Mouse (Mus musculus): ENCODE measurements at regions not wholly inside any gene's neighbourhood (a gene's known extent, or its start where the extent isn't known, plus 50 kb on each side); places are given as distances from the start of the nearest gene placed in this dataset.

GRCm38 (mm10) chr13:90823877-90824276, 81.3 kb downstream of the Atp6ap1l start:
- WGBS, result 61% methylated on average over 5 of the region's 5 CpGs
- peak; percentile 37 for TF ChIP-seq CTCF (IDR thresholded peaks at IDR 0.05; ENCODE audit: low read depth)
- 0 out of 2 replicates have a peak, but pooled peaks cover 2% of the 10 kb centered on the region for H3K4me1 ChIP-seq (ENCODE audit: insufficient read depth)
- no peaks in the 10 kb centered on the region for H3K36me3 ChIP-seq (ENCODE audit: insufficient read depth)
- ATAC-seq (ENCODE audit: insufficient read depth), result peak; percentile 38; the same call in 1 of the 2 replicates
- H3K9ac ChIP-seq, result no peak overlapping the region
- H3K4me3 ChIP-seq (ENCODE audit: low read depth, low read length), result no peak overlapping the region
- H3K27me3 ChIP-seq (ENCODE audit: insufficient read depth, low read length), result no peaks in the 10 kb centered on the region
- H3K27ac ChIP-seq (ENCODE audit: low read depth), result no peak overlapping the region
- H3K9me3 ChIP-seq (ENCODE audit: low read depth, low read length), result no peaks in the 10 kb centered on the region
- DNase-seq, result peak; percentile 58
- H3K4me2 ChIP-seq, result no peak overlapping the region

- H3K4me1 ChIP-seq (ENCODE audit: insufficient read depth), result 0 out of 2 replicates have a peak, but pooled peaks cover 2% of the 10 kb centered on the region
- 76% methylated on average over 4 of the region's 4 CpGs for WGBS
- H3K36me3 ChIP-seq (ENCODE audit: insufficient read depth), result no peaks in the 10 kb centered on the region
- H3K4me2 ChIP-seq, result no peak overlapping the region
- no peak overlapping the region for H3K9ac ChIP-seq
- no peak overlapping the region for H3K27ac ChIP-seq (ENCODE audit: low read depth)
- H3K9me3 ChIP-seq (ENCODE audit: low read depth, low read length), result no peaks in the 10 kb centered on the region
- no peak for TF ChIP-seq CTCF (IDR thresholded peaks at IDR 0.05; ENCODE audit: low read depth)
- DNase-seq, result no peak
- H3K4me3 ChIP-seq (ENCODE audit: low read depth, low read length), result no peak overlapping the region
- no peaks in the 10 kb centered on the region for H3K27me3 ChIP-seq (ENCODE audit: insufficient read depth, low read length)
- ATAC-seq (ENCODE audit: insufficient read depth), result no peak
These were observed 83.3 kb downstream of the Atp6ap1l start for GRCm38 (mm10) chr13:90821898-90822297.

DNA sequence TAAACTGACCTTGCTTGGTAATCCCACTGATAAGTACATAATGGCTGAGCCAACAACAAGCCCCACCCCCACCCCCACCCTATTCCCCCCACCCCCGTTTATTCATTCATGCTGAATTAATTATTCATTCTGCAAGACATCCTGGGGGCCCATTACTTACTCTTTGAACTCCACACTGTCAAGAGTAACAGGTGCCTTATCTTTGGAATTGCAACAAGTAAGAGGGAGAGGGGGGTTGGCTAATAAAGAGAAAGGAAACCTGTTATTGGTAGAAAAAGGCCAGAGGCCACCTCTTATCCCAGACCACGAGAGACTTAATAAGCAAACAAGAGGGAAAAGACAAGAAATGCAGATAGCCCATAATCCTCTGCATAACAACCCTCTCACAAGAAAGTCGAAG, 84.7 kb downstream of the Atp6ap1l start:
- H3K27ac ChIP-seq (ENCODE audit: low read depth), result no peak overlapping the region
- no peaks in the 10 kb centered on the region for H3K36me3 ChIP-seq (ENCODE audit: insufficient read depth)
- H3K4me3 ChIP-seq (ENCODE audit: low read depth, low read length), result no peak overlapping the region
- 27% methylated on average over 3 of the region's 3 CpGs for WGBS
- no peak overlapping the region for H3K4me2 ChIP-seq
- no peak for TF ChIP-seq CTCF (IDR thresholded peaks at IDR 0.05; ENCODE audit: low read depth)
- no peaks in the 10 kb centered on the region for H3K9me3 ChIP-seq (ENCODE audit: low read depth, low read length)
- no peak overlapping the region for H3K9ac ChIP-seq
- H3K27me3 ChIP-seq (ENCODE audit: insufficient read depth, low read length), result no peaks in the 10 kb centered on the region
- H3K4me1 ChIP-seq (ENCODE audit: insufficient read depth), result 0 out of 2 replicates have a peak, but pooled peaks cover 2% of the 10 kb centered on the region
- ATAC-seq (ENCODE audit: insufficient read depth) (0 out of 2 replicates have a peak, but pooled peaks have one; percentile 50), DNase-seq (no peak)

GRCm38 (mm10) chr13:90819934-90820333, 85.2 kb downstream of the Atp6ap1l start:
- H3K27ac ChIP-seq (ENCODE audit: low read depth), result no peak overlapping the region
- H3K9me3 ChIP-seq (ENCODE audit: low read depth, low read length), result no peaks in the 10 kb centered on the region
- no peak for TF ChIP-seq CTCF (IDR thresholded peaks at IDR 0.05; ENCODE audit: low read depth)
- H3K4me2 ChIP-seq, result no peak overlapping the region
- 0 out of 2 replicates have a peak, but pooled peaks cover 2% of the 10 kb centered on the region for H3K4me1 ChIP-seq (ENCODE audit: insufficient read depth)
- peak; percentile 36 for DNase-seq
- ATAC-seq (ENCODE audit: insufficient read depth), result peak; percentile 30; the same call in 1 of the 2 replicates
- WGBS, result 31% methylated on average over 7 of the region's 7 CpGs
- H3K27me3 ChIP-seq (ENCODE audit: insufficient read depth, low read length), result no peaks in the 10 kb centered on the region
- H3K4me3 ChIP-seq (ENCODE audit: low read depth, low read length), result no peak overlapping the region
- H3K36me3 ChIP-seq (ENCODE audit: insufficient read depth), result no peaks in the 10 kb centered on the region
- no peak overlapping the region for H3K9ac ChIP-seq

DNA sequence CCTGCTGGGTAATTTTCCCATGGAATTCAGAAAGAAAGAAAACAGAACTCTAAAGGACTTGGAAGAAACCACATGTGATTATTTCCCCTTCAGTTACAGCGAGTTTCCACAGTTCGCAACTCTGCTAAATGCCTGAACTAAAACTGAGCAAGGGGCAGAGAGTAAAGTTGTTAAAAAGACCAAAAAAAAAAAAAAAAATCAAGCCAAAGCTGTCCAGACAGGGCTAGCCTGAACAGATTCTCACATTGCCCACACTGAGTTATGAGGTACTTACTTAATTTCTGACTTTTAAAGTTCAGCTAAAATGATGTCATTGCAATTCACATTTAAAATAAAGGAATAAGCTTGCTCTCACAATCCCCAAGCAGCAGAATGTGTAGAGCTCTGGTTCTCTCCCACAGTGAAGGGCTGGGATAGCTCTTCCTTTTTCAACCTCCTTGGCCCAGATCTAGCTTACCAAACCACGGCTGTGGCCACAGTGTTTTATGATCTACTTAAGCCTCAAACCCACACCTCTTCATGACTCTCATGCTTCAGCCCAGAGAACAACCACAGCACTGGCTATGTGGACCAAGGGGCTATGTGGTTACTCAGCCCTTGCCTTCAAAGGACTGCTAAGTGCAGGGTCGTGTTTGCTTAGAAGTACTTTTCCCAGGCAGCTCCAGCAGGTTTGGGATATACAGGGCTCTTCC, 90.8 kb downstream of the Atp6ap1l start:
- Histone ChIP-seq H3K4me3 (ENCODE audit: low read depth, low read length) (no peak overlapping the region), H3K27ac (ENCODE audit: low read depth) (no peak overlapping the region)
- DNase-seq, result no peak

GRCm38 (mm10) chr13:90810011-90810410, 95.1 kb downstream of the Atp6ap1l start:
- Histone ChIP-seq H3K9ac (no peak overlapping the region), H3K36me3 (ENCODE audit: insufficient read depth) (no peaks in the 10 kb centered on the region), H3K9me3 (ENCODE audit: low read depth, low read length) (no peaks in the 10 kb centered on the region), H3K27ac (ENCODE audit: low read depth) (no peak overlapping the region), H3K27me3 (ENCODE audit: insufficient read depth, low read length) (no peaks in the 10 kb centered on the region), H3K4me3 (ENCODE audit: low read depth, low read length) (no peak overlapping the region), H3K4me1 (ENCODE audit: insufficient read depth) (no peaks in the 10 kb centered on the region), H3K4me2 (no peak overlapping the region)
- 80% methylated on average over 6 of the region's 6 CpGs for WGBS
- TF ChIP-seq CTCF (IDR thresholded peaks at IDR 0.05; ENCODE audit: low read depth), result no peak
- DNase-seq, result no peak
- no peak for ATAC-seq (ENCODE audit: insufficient read depth)

More for the DNA sequence above, 90.8 kb downstream of the Atp6ap1l start:
- Histone ChIP-seq H3K9ac (no peak overlapping the region), H3K9me3 (ENCODE audit: low read depth, low read length) (no peaks in the 10 kb centered on the region), H3K4me1 (ENCODE audit: insufficient read depth) (no peaks in the 10 kb centered on the region), H3K4me2 (no peak overlapping the region), H3K27me3 (ENCODE audit: insufficient read depth, low read length) (no peaks in the 10 kb centered on the region), H3K36me3 (ENCODE audit: insufficient read depth) (no peaks in the 10 kb centered on the region)
- WGBS, result 62% methylated on average over 4 of the region's 4 CpGs
- no peak for TF ChIP-seq CTCF (IDR thresholded peaks at IDR 0.05; ENCODE audit: low read depth)
- ATAC-seq (ENCODE audit: insufficient read depth), result no peak; the same call in 1 of the 2 replicates

DNA sequence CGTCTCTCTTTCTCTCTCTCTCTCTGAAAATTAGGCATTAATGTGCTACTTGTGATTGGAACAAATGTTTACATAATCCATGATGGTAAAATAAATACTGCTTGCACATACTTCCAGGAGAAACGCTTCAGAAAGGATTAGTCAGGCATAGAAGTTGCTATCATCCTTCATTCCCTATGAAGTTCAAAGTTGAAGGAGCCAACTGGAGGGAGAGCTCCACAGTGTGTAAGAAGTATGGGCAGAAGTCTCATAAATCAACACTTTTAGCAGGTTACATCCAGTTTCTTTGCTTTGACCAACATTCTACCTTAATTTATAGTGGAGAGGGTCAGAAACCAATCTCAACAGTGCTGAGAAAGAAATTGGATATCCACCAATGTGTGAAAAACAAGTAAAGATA, 105.5 kb downstream of the Atp6ap1l start:
- no peak overlapping the region for H3K4me3 ChIP-seq (ENCODE audit: low read depth, low read length)
- DNase-seq (no peak), ATAC-seq (ENCODE audit: insufficient read depth) (peak; percentile 47; the same call in 1 of the 2 replicates)
- no peak overlapping the region for H3K4me2 ChIP-seq
- H3K27ac ChIP-seq (ENCODE audit: low read depth), result no peak overlapping the region; the same call in 1 of the 2 replicates
- H3K4me1 ChIP-seq (ENCODE audit: insufficient read depth), result peaks cover 11% of the 10 kb centered on the region; the same call in 1 of the 2 replicates
- no peak for TF ChIP-seq CTCF (IDR thresholded peaks at IDR 0.05; ENCODE audit: low read depth)
- 11% methylated on average over 2 of the region's 2 CpGs for WGBS
- no peaks in the 10 kb centered on the region for H3K27me3 ChIP-seq (ENCODE audit: insufficient read depth, low read length)
- no peak overlapping the region for H3K9ac ChIP-seq
- H3K36me3 ChIP-seq (ENCODE audit: insufficient read depth), result no peaks in the 10 kb centered on the region
- H3K9me3 ChIP-seq (ENCODE audit: low read depth, low read length), result no peaks in the 10 kb centered on the region
